Mouse (Mus musculus): Measurements from ENCODE around the gene Fam229a.
"Not testable (repeated sequence)": the region's sequence is repeated elsewhere in the genome, so short reads cannot be mapped to it uniquely, and the experiment has no call there.

Gene Fam229a

DNA sequence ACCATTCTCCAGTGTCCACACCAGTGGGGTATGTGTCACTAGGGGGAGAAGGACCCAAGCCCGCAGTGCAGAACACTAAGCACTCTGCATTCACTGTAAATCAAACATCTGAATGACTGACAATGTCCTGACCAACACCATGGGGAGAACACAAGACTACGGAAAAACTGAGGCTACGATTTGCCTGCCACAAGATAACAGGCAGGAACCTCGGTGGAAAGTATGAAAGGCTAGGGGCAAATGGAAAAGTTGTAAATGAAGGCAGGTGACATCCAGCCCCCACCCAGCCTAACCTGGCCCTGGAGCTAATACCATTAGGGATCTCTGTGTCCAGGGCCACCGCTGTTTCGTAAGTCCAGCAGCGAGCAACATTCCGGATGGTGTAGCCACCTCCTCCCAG, 27.5 kb downstream of the Fam229a start:
- DNase-seq (ENCODE audit: low spot score in 2 of 2): no peak

DNA sequence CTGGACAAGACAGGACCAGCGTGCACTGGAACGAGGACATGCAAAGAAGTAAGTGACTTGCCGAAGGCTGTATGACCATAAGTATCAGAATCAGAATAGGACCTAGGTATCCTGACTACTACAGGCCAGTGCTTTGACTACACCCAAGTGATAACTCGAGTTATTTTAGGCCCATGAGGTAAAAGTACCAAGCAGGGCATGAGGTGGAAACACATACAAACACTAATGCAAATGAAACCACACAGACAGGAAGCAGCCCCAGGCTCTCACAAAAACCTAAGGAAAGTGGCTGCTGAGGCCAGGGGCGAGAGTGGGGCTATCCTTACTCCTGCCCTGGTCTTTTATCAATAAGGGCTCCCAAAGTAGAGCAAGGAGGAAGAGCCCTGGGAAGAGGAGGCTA, 34.3 kb downstream of the Fam229a start:
- no peak for DNase-seq (ENCODE audit: low spot score in 2 of 2)

DNA sequence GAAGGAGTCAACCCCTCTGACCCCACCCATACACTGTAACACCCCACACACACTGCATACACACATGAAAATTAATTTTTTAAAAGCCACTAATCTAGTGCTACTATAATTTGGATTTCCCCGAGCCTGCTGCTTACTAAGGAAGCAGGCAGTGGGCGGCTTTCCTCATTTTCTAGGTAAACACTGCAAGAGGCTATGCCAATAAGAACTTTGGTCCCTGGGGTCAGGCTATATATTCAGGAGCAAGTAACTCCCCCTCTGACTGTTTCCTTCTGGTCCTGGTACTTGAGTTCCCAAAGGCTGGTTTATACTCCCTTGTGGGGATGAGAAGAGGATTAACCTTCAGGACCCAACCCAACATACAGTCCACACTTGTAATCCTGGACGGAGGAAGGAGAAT, 34.9 kb downstream of the Fam229a start:
- DNase-seq (ENCODE audit: low spot score in 2 of 2): no peak

DNA sequence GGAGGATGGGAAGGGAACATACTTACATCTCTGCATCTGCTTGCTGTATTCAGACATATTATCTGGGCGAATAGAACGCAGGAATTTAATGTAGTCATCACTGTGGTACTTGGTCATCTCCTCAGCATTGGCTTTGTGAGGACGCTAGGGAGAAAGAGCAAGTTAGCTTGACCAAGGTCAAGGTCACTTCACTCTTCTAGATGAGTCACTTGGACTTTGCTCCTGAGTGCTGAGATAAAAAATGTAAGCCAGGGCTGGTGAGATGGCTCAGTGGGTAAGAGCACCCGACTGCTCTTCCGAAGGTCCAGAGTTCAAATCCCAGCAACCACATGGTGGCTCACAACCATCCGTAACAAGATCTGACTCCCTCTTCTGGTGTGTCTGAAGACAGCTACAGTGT, 37.9 kb downstream of the Fam229a start:
- not testable (repeated sequence) for DNase-seq (ENCODE audit: low spot score in 2 of 2)

DNA sequence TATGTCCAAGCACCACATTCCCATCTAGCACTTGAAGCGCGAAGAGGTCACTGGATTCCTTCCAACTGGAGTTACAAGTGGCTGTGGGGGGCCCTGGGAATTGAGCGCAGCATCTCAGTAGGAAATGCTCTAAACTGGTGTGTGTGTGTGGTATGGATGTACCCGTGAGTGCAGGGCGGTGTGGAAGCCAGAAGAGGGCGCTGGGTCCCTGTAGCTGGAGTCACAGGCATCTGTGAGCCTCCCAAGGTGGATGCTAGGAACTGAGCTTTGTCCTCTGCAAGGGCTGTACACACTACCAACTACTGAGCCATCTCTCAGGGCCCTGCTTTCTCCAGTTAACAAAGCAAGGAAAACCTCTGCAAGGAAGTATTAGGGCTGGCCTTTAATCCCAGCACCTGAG, 49.0 kb downstream of the Fam229a start:
- DNase-seq (ENCODE audit: low spot score in 2 of 2): no peak
